ENCODE assay signal across 17 mouse cellular contexts in the genomic region with DNA sequence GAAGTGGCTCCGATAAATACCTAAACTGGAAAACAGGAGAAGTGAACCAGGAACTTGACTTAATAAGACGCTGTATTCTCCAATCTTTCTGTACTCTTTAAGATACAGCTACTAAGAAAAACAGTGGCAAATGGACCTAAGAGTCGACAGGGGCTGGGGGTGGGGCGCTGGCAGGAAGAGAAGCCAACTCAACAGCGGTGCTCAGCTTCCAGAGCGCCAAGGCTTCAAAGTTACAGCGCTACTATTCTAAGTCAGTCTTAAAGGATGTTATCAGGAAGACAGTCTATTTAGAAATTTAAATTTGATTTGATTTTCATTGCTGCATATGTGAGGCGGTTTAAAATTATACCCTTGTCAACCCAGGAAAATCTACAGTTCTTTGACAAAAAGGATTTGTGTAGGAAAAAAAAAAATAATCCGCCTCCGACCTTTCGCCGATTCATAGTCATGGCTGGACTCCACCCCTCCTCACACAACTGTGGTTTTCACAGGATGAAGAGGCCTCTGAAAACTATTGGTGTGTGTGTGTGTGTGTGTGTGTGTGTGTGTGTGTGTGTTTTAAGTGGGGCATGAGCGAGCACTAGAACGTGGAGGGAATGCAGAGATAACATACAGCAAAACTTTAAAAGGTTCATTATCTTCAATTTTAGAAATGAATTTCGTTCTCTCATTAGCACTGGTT. TPM values are rescaled to one million over a fixed set of nuclear protein-coding genes. Genes with fewer than 3 reads are reported as not detected.
A peak's percentile ranks its signal among the peaks of the same experiment; 100 is the strongest.
DNase-seq lines count a peak whose midpoint lies in the region; ATAC-seq and TF ChIP-seq lines count a peak whose summit lies in the region.
"Had no signal": no experiment of that assay in that cellular context is flagged by ENCODE, and none has a peak within 500 bp of the region (broad histone marks: within the 10 kb centered on the region; RNA-seq: fewer than 3 reads in every experiment).

No protein-coding gene starts in this region.

- no peaks in the 10 kb centered on the region for H3K9me3 ChIP-seq in liver, embryonic 11.5 days (ENCODE audit: control insufficient read depth, low read length)
- H3K9me3 ChIP-seq in liver, postnatal 0 days (ENCODE audit: low read length) = no peaks in the 10 kb centered on the region
- H3K9me3 ChIP-seq: embryonic facial prominence, embryonic 13.5 days; forebrain, embryonic 10.5 days; midbrain, embryonic 15.5 days; neural tube, embryonic 12.5 days had no signal

- 59% methylated on average over 15 of the region's 15 CpGs for WGBS in liver, embryonic 11.5 days
- 58% methylated on average over 15 of the region's 15 CpGs for WGBS in liver, postnatal 0 days (ENCODE audit: insufficient replicate concordance)

- H3K4me3 ChIP-seq in liver, embryonic 11.5 days (ENCODE audit: low read depth, low read length) = no peak overlapping the region; the same call in 1 of the 2 replicates
- H3K4me3 ChIP-seq in liver, postnatal 0 days (ENCODE audit: low read depth, low read length) = no peak overlapping the region
- H3K4me3 ChIP-seq: embryonic facial prominence, embryonic 13.5 days; forebrain, embryonic 10.5 days; layer of hippocampus, adult 2 months; midbrain, embryonic 15.5 days; neural tube, embryonic 12.5 days had no signal

- H3K36me3 ChIP-seq in liver, embryonic 11.5 days (ENCODE audit: control insufficient read depth, insufficient read depth, low read length) = no peaks in the 10 kb centered on the region
- H3K36me3 ChIP-seq in liver, postnatal 0 days (replicated peaks; ENCODE audit: insufficient read depth, low read length) = no peaks in the 10 kb centered on the region
- H3K36me3 ChIP-seq: embryonic facial prominence, embryonic 13.5 days; forebrain, embryonic 10.5 days; midbrain, embryonic 15.5 days; neural tube, embryonic 12.5 days had no signal

- 0 out of 2 replicates have a peak, but pooled peaks have one; percentile 51 for ATAC-seq in liver, embryonic 11.5 days (replicated peaks; ENCODE audit: low FRiP score)
- ATAC-seq in liver, postnatal 0 days = no peak
- ATAC-seq in common myeloid progenitor, adult 5-6 weeks (replicated peaks; ENCODE audit: low read depth, poor library complexity, severe bottlenecking) = peak; percentile 55
- peak; percentile 54; the same call in 1 of the 2 replicates for ATAC-seq in megakaryocyte, adult 5-6 weeks (ENCODE audit: poor library complexity, severe bottlenecking)
- ATAC-seq: hindbrain, postnatal 0 days; midbrain, embryonic 15.5 days had no signal

- no peak for TF ChIP-seq CTCF in liver, postnatal 0 days (IDR thresholded peaks at IDR 0.05; ENCODE audit: low read depth)

- TF ChIP-seq EP300 in liver, postnatal 0 days (IDR thresholded peaks at IDR 0.05; ENCODE audit: low read depth) = no peak

- H3K9ac ChIP-seq in liver, embryonic 11.5 days (ENCODE audit: low read depth, low read length) = no peak overlapping the region
- H3K9ac ChIP-seq in liver, postnatal 0 days (replicated peaks) = no peak overlapping the region
- H3K9ac ChIP-seq: embryonic facial prominence, embryonic 13.5 days; midbrain, embryonic 15.5 days; neural tube, embryonic 12.5 days had no signal

- H3K27me3 ChIP-seq in liver, embryonic 11.5 days (replicated peaks; ENCODE audit: control insufficient read depth, insufficient read depth, low read length) = no peaks in the 10 kb centered on the region
- no peaks in the 10 kb centered on the region for H3K27me3 ChIP-seq in liver, postnatal 0 days (ENCODE audit: insufficient read depth, low read length)
- H3K27me3 ChIP-seq: embryonic facial prominence, embryonic 13.5 days; midbrain, embryonic 15.5 days; neural tube, embryonic 12.5 days had no signal

- peak overlapping the region; percentile 50 for H3K4me2 ChIP-seq in liver, embryonic 11.5 days
- no peak overlapping the region for H3K4me2 ChIP-seq in liver, postnatal 0 days (ENCODE audit: low read depth, low read length)
- H3K4me2 ChIP-seq: embryonic facial prominence, embryonic 13.5 days; midbrain, embryonic 15.5 days; neural tube, embryonic 12.5 days had no signal

- no peak overlapping the region; the same call in 1 of the 2 replicates for H3K27ac ChIP-seq in liver, embryonic 11.5 days (ENCODE audit: low read depth, low read length)
- H3K27ac ChIP-seq in liver, postnatal 0 days (ENCODE audit: low read depth) = no peak overlapping the region
- H3K27ac ChIP-seq: embryonic facial prominence, embryonic 13.5 days; forebrain, embryonic 10.5 days; hindbrain, postnatal 0 days; layer of hippocampus, adult 2 months; midbrain, embryonic 15.5 days; neural tube, embryonic 12.5 days had no signal

- DNase-seq in liver, embryonic 11.5 days (ENCODE audit: low spot score) = no peak
- DNase-seq in liver, postnatal 0 days = no peak
- DNase-seq in thymus, postnatal 4 days = peak; percentile 65
- DNase-seq in urinary bladder, postnatal 25 days (ENCODE audit: low spot score) = no peak
- no peak for DNase-seq in right cerebral cortex, postnatal 10 days (ENCODE audit: low spot score in 2 of 2)
- DNase-seq: adrenal gland, postnatal 14 days; cerebellum, adult 9-11 months; gastrocnemius, postnatal 14 days; lung, postnatal 36 days had no signal

- H3K4me1 ChIP-seq in liver, embryonic 11.5 days (replicated peaks; ENCODE audit: control insufficient read depth, insufficient read depth, low read length) = peaks cover 20% of the 10 kb centered on the region
- no peaks in the 10 kb centered on the region for H3K4me1 ChIP-seq in liver, postnatal 0 days (ENCODE audit: insufficient read depth)
- H3K4me1 ChIP-seq: midbrain, embryonic 15.5 days; neural tube, embryonic 12.5 days had no signal

RNA-seq across cellular contexts. Expression of gene Galnt7, which starts 15.1 kb away (rescaled TPM):
- 17.4 and 22.6 TPM in 2 replicates for polyA plus RNA-seq in liver, embryonic 11.5 days (2014; fragmentation: Nextera tagmentation; extraction: Ambion mirVana)
- polyA plus RNA-seq in liver, postnatal 0 days (2015; fragmentation: Nextera tagmentation; extraction: Ambion mirVana) = 2.9 and 3.2 TPM in 2 replicates
- 14.5 and 23.1 TPM in 2 replicates for total RNA-seq in common myeloid progenitor, adult 5-6 weeks (2017)
- 12.3 and 16.4 TPM in 2 replicates for total RNA-seq in megakaryocyte, adult 5-6 weeks (2015)
- total RNA-seq in megakaryocyte, adult 5-6 weeks (2017) = 13.0 and 18.1 TPM in 2 replicates
